Mouse (Mus musculus) urinary bladder, postnatal 14 days (tissue): ENCODE data around the gene Scml4.

Experiments
- DNase-seq: peaks from one replicate; pipeline ENCODE4 v3.0.0; 2021; ENCODE audit warnings: low spot score

Scml4 gene

DNA sequence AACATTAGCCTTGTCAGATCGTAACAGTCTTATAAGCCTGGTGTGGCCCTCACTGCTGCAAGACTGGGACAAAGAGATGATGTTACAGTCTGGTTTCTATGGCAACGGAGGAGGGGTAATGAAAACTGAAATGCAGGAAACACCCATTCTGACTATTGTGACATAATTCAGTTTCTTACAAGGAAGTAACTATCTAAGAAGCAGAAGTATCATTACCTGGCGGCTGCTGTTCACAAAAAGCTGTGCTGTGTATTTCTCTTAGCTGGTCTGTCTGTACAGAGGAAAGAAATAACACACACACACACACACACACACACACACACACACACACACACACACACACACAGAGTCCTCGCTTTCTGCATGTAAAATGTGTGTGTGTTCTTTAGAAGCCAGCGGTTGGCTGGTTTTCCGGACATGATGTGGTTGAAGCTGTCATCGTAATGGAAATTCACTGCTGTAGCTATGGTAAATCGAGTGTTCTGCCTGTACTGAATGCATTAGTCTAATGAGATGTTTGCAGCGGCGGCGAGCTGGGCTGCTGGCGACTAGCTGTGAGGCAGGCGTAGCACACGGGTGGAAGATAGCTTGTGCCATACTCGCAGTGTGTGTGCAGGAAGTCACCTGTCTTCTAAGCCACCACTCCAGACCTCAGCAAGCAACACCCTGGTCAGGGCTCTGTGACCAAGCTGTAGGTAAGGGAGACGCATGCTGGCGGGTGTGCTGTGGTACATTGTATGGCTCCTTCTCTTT lies at the start of gene Scml4:
Gene Scml4, plus strand, starts transcription at position 212 of the 753 bp plus-strand sequence.
- no peak for DNase-seq

DNA sequence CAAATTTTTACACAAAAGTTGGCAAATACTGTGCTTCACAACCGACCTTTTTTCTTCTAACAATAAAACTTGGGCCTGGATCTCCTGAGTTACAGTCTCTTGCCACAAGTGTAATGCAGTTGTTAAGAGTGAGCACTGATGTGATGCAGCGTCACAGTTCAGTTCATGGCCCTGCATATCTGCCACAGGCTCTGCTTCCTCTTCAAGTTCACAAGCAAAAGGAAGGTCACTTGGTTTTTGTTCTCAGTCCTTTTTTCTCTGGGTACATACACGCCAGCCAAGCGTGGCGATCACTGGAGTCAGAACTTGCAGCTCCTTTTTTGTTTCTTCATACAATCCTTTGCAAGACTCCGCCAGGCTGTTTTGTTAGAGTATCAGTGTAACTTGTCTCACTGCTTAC lies 34.2 kb upstream of the Scml4 start:
- no peak for DNase-seq

DNA sequence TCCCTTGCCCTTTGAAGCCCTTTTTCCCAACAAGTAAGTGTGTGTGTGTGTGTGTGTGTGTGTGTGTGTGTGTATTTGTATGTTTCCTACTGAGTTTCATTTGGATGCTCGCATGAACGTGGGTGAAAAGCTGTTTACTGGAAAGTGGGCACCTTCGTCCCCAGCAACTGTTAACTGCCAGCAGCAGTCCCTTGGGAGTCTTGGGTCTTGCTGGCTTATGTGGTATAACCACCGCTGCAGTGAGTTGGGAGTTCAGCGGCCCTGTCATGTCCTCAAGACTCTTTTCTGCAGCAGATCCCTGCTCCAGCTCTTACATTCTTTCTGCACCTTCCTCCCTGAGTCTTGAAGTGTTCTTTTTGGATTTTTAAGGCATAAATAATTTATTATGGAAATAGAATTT lies 33.0 kb upstream of the Scml4 start:
- no peak for DNase-seq

DNA sequence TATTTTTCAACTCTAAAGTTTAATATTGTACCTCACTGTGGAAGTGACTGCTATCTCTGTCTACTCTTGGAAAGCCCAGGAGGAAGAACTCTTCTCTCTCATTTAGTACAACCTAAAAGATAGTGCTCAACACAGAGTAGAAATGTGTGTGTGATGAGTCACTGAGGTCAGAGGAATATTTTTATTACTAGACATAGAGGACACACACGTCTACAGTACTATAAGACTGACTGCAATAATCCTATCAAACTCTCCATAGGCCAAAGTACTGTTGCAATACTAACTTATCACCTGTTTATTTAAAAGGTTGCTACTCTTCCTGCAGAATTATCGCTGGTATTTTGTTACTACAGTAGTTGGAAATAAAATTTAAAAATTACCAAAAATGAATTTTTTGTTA lies 30.2 kb upstream of the Scml4 start:
- no peak for DNase-seq

DNA sequence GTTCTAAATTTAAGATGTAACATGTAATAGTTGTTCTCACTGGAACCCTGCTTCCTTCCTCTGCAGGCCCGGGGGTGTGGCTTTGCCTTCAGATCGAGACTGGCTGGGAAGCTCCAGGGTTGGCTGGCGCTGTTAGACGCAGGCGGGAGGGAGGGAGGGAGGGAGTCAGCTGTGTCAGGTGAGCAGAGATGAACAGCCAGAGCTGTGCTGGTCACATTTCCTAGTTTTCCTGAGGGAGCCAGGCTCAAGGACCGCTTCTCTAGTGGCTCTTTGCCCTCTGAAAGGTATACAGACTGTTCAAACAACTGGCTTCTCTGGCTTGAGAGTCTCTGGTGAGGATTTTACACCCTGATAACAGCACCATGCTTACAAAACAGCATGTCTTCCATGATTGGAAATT lies 29.8 kb upstream of the Scml4 start:
- DNase-seq: no peak

- DNase-seq: no peak
Observed at GRCm38 (mm10) chr10:42832677-42833076, 27.5 kb upstream of the Scml4 start.

- DNase-seq: no peak
Observed at GRCm38 (mm10) chr10:42833871-42834727, 26.1 kb upstream of the Scml4 start.

DNA sequence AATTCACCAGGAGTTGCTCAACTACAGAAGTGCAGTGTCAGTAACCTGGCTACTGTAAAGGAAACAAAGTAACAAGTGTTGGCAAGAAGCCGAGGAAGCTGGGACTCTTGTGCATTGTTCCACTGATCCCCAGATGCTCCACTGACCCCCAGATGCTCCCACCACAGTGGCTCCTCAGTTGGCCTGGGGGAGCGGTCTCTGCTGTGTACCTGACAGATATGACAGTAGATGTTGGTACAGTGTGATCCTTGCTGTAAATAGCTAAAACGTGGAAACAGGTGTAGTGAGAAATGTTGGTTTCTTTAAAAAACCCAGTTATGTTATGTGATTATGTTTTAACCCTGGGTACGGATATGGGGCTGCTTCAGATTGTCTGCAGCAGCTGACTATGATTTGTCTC lies 22.1 kb upstream of the Scml4 start:
- no peak for DNase-seq

- DNase-seq: no peak
Observed at GRCm38 (mm10) chr10:42838736-42839135, 21.4 kb upstream of the Scml4 start.

GRCm38 (mm10) chr10:42840036-42840435 lies 20.1 kb upstream of the Scml4 start:
- DNase-seq: no peak

GRCm38 (mm10) chr10:42841531-42842195 lies 18.5 kb upstream of the Scml4 start:
- DNase-seq: no peak

GRCm38 (mm10) chr10:42842358-42842757 lies 17.8 kb upstream of the Scml4 start:
- peak; percentile 75 for DNase-seq

DNA sequence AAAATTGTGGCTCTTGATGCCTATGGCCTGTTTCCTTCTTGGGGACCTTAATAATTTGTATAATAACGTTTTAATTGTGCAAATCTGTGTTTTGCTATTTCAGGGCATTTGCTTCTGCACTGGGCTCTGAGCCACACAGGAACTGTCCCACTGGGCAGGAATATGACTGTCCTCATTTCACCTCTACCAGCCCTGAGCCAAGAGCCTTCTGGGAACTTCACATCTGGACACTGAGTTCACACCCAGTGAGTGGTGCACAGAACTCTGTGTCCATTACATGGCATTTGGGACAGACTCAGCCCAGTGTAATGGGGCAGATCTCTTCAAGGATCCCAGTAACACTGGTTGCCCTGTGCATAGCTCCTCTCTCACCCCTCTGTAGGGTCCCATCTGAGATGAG lies 16.8 kb upstream of the Scml4 start:
- DNase-seq: no peak

GRCm38 (mm10) chr10:42845480-42845879 lies 14.7 kb upstream of the Scml4 start:
- no peak for DNase-seq

DNA sequence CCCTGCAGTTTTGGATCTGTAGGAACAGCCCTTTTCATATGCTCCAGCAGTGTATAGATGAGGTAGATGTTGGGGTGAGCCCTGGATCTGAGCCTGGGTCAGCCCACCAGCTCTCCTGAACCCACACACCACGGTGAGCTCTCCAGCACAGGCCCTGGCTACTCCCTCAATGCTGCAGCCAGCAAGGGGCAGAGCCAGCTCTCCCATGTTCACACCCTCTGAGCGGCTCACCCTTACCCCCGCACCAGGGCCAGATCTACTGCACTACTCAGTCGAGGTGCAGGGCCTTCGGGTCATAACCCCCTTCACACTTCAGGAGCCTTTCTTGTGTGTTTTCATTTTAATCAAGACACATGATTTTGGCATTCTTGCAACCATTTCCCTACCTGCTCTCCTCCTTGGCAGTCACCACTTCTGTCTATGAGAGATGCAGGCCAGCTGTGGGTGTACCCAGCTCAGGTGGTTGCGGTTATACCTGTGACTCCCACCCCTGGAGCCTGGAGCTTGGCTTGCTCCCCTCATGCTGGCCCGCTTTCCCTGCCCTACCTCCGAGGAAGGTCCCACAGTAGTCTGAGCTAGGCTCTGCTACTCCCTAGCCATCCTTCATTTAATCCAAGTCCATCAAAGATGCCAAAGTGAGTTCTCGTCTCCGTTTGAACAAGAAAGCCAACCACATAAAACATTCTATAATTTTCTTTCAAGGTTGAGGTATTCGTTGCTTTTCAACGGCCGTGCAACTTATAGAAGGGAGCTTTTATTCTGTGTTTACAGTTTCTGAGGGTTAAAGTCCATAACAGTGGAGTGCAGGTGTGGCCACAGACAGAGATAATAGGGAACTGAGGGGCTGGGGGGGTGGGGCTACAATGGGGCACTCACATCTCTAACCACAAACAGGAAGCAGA lies 11.7 kb upstream of the Scml4 start:
- DNase-seq: no peak

GRCm38 (mm10) chr10:42849081-42849400 lies 11.1 kb upstream of the Scml4 start:
- no peak for DNase-seq

GRCm38 (mm10) chr10:42854838-42855237 lies 5.3 kb upstream of the Scml4 start:
- no peak for DNase-seq

- DNase-seq: no peak
Observed at GRCm38 (mm10) chr10:42855250-42855649, 4.9 kb upstream of the Scml4 start.

DNA sequence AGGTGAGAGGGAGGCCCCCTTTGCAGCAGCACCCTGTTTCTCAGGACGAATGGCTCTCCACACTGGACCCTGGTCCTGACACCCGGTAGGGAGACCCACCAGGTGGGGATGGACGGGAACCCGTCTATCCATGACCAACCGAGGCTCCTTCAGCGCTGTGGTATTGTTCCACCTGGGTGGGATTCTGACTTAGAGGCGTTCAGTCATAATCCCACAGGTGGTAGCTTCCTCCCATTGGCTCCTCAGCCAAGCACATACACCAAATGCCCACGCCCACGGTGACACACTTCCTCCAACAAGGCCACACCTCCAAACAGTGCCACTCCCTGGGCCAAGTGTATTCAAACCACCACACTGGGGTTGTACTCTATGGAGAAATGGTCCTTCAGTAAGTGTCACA lies 3.6 kb upstream of the Scml4 start:
- DNase-seq: no peak

GRCm38 (mm10) chr10:42857021-42857420 lies 3.1 kb upstream of the Scml4 start:
- DNase-seq: no peak

DNA sequence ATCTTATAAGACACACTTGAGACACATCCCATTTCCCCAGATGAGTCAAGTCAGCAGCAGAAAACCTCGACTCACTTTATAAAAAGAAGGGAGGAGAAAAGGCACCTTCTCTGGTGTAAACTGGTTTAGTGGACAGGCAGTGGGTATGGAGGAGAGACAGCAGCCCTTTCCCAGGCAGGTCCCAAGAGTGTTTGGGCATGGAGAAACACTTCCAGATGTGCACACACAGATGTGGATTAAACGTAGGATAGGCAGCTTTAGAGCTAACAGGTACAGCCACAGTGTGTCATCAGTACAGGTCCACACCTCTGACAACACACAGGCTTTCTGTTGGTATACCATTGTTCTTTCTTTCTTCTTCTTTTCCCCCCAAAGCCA lies 400 bp upstream of the Scml4 start:
- no peak for DNase-seq

DNA sequence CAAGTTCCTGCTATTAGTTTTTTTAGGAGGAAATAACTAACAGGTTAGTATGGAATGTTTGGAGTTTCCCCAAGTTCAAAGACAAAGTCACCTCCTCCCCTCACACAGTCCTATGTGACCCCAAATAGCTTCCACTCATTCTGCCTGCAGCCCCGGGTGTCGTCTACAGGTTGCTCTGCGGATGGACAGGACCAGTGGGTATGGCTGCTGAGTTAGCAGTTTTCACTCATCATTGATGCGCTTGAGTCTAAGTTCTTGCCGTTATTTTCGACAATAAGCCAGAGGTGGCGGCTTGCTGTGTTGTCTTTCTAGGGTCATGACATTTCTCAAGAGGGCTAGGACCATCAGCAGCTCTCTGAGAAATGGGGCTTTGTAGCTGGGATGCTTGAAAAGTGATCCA lies 1.3 kb downstream of the Scml4 start:
- no peak for DNase-seq
